Mouse (Mus musculus) liver, embryonic 14 days (tissue): Measurements from ENCODE around the gene Tubgcp6. TPM values are rescaled to one million over a fixed set of nuclear protein-coding genes. Genes with fewer than 3 reads are reported as not detected.

ENCODE experiments used
- polyA plus RNA-seq: library from polyadenylated mRNA; depleted of rRNA; stranded (reverse); fragments of >200 nt; gene quantifications from 2 replicates; pipeline ENCODE4 v1.2.3, GENCODE M21; 2012; rRNA removed

Gene Tubgcp6
- polyA plus RNA-seq = 8.1 and 12.8 TPM in 2 replicates

DNA sequence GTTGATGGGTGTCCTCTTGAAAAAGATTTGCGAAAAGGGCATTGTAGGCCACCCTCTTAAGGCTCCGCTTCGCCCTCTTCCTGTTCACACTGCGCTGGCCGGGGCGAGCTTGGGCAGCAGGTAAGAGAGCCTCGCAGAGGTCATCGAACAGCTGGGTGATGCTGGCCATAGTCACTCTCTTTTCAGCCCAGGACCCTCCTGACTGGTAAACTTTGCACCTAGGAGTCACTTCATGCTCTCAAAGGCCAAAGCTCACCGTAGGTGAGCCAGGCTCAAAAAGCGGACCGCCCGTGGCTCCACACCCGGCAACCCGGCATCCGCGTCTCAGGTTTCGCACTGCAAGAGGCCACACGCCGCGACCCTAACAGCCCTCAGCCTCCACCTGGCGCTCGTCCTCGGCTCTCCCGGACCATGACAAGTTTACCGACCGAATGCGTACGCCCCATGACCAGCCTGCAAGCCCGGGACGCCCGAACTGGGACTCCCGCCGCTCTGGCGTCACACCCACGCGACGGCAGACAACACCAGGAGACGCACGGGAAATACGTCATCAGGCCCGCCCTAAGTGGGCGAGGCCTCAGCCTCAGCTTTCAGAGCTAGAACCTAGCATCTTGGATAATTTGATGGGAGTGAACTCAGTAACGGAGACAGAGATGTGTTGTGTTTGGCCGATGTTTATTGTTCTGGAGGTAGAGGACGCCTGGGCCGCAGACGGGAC, at the start of gene Tubgcp6:
Gene Tubgcp6 (minus strand): TSS at position 464 of the 718 bp plus-strand sequence.

DNA sequence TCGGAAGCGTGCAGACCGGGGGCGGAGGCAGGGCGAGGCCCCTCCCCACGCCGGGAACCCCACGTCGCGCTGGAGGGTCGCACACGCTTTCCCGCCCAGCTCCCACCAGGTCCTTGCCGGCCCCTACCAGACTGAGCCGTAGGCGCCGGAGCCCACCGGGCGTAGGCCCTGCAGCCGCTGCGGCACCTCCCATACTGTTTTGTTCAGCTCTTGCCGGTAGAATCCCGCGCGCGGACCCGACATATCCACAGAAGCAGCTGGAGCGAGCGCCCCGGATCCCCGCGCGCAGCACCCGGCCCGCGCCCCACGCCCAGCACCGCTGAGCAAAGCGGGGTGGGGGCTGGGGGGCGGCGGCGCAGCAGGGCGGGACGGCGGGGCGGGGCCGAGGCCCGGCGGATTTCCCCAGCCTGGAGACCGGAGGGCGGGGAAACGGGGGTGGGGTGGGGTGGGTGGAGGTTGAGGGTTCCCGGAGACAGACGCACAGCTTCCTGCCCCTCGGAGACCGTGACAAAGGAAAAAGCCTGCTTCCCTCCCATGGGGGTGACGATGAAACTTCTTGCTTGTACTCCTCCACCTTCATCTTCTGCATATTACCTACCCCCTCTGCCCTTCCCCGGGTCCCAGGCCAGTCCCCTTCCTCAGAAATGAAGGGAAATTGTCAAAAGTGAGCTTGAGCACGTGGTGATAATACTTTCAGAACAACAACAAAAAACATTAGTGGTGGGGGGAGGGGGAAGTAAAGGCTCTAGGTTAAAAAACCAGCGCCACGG, 26.5 kb upstream of the Tubgcp6 start, which contains the start of gene Mapk11:
Gene Mapk11 (minus strand): TSS at position 358 of the 770 bp plus-strand sequence.

DNA sequence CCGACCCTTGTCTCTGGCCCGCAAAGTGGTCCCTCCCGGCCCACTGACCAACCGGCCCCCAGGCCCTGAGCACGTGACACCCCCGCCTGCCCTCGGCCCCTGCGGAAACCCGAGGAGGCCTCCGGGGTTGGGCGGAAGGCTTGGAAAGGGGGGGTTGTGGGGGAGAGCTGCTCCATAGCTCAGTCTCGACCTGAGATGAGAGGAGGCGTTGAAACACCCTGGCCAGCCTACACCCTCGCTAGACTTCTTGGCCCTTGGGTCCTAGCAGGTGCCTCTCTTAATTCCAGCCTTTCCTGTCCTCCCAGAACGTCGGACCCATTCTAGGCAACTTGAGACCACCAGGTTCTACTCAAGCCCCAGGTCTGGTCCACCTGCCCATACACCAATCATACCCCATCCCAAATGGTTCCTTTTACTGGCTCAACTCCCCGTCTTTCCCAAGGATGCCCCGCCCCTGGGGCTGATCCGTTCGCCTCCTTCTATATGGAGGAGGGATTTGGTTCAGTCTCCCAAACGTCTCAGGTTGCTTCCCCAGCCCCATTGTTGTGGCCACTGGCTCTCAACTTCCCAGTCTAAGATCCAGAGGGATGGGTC, 17.8 kb upstream of the Tubgcp6 start, which contains the start of gene Mapk12:
Gene Mapk12 (minus strand): TSS at position 45 of the 594 bp plus-strand sequence.

DNA sequence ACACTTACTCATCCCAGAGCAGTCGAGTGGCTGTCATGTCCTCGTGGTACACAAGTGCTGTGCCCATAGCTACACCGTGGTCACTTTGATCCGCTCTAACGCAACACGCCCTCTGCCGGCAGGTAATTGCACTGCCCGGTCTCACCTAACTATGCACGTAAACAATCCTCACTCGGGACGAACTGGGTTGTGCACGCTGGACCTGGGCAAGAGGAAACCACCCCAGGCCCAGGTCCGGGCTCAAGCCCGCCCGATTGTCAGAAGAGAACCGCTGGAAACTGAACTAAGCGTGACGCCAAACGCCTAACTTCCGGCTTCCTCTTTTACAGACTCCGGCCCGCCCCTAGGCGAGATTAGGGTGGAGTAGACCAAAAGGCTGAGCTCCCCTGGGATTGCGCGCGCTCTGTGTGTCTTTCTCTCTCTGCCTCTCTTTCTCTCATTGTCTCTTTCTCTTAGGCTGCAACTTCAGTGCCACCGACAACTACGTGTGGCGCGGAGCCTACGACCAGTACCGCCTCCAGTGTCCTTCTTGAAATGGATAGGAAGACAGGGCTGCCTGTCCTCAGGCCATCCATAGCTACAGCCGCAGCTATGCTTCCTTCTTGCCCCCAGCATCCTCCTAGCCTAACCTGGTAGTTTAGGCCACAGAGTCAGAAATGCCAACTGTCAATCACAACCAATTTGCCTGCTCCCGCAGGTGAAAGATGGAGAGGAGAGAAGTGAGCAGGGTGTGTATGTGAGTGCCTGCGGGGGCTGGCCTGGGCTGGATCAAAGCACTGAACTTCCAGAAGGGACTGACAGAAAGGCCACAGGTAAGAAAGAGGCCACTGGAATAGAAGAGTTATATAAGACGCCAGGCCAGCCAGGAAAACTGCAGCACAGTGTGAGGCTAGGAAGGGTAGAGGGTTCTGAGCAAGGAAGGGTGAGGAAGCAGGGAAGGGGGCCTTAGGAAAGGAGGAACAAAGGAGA, 5.8 kb upstream of the Tubgcp6 start, which contains the start of gene Hdac10:
Gene Hdac10 (minus strand): TSS at position 319 of the 969 bp plus-strand sequence.

DNA sequence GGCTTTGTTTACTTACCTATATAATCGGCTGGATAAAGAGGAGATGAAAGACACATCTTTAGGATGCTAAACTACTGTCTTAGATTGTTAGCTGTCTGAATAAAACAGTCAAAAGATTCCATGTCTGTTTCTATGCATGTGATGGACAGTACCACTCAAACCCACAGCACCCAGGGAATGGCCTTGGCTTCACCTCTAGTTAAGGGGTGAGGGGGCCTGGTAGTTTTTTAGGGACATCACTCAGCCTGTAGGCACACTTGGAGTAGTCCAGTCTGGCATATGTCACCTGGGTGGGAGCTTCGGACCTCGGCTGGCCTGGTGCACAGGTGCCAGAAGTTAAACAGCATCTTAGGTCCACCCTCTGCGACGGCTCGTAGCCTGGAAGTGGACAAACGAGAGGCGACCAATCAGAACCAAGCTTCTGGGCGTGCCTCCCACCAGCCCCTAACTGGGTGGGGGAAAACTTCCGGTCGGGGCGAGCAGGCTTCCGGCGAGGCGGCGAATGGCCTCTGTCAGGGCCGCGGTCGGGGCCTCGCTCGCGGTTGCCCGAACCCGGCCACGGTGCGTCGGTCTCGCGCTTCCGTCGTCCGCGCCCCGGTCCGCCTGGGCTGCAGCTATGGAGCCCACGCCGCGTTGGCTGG, 34.2 kb downstream of the Tubgcp6 start, which contains the start of gene Selenoo:
Gene Selenoo (plus strand): TSS at position 478 of the 641 bp plus-strand sequence.

DNA sequence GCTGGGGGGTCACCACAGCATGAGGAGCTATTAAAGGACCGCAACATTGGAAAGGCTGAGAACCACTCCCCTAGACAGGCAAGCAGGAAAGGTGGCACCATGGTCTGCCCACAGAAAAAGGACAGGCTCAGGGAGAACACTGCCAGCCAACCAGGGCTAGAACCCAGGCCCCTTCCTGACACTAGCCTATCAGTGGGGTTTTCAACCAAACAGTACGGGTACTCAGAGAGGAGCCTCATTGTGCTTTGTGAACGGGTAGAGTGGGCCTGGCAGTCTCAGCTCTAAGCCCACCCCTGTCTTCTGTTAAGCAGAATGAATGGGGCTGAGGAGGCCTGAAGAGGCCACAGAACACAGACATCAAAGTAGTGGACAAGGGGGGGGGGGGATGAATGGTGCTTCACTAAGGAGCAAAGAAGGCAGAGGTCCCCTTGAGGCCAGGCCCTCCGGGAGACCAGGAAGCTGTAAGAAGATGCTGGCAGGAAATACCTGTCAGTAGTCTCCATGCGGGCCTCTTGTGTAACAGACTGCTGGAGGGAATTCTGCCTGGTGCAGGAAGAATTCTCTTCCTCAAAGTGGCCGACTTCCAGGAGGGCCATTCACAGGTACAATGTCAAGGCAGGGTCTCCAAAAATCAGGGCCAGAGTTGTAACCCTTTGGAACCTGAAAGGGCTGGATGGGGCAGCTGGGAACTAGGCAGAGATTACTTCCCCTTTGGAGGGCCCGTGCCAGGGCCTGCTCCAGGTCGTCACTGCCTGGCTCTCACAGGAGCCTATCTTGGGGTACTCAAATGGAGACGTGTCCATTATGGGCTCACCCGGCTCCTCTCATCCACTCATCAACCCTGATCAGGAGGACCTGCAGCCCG, 48.1 kb downstream of the Tubgcp6 start, which contains the start of gene Trabd:
Gene Trabd (plus strand): TSS at position 512 of the 865 bp plus-strand sequence.

DNA sequence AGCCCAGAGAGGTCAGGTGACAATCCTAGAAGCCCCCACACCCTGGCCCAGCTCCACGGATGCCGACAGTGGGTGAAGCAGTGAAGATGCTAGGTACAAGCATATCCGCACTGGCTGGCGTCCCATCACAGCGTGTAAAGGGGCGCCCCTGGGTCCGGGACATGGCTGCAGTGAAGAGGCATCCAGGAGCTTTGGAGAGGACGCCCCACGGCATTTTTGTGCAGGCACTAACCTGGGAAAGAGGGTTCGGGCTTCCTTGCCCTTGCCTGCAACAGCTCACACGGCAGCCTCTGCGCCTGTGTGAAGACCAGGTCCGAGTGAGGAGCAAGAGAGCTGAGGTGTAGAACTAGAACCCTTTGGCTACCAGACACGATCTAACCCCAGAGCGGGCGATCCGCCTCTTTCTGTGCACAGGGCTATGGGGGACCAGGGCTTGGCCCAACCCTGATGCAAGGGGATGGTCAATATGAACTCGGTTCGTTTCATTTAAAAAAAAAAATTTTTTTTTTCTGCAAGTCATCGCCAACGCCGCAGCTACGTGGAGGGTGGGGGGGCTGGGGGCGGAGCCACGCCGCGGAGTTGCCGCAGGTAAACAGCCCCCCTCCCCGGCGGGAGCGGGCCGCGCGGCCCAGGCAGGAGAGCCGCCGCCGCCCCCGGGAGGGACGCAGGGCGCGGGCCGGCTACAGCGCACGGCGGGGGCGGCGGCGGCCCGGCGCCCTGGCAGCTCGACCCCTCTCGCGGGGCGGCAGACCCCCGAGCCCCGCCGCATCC, 63.6 kb downstream of the Tubgcp6 start, which contains the start of gene Panx2:
Gene Panx2 (plus strand): TSS at position 574 of the 771 bp plus-strand sequence.

Other genes starting within 250 kb of the Tubgcp6 start
- not detected in 2 replicates for gene Ttll8, start 168.7 kb downstream of the Tubgcp6 start, polyA plus RNA-seq
- 0.01 and 0.02 TPM in 2 replicates for gene Mlc1, start 144.1 kb downstream of the Tubgcp6 start, polyA plus RNA-seq
- not detected in 2 replicates for gene Mov10l1, start 140.2 kb downstream of the Tubgcp6 start, polyA plus RNA-seq
- 0.01 and 0.03 TPM in 2 replicates for gene Panx2, start 63.4 kb downstream of the Tubgcp6 start, polyA plus RNA-seq
- 7.6 and 8.4 TPM in 2 replicates for gene Trabd, start 48.0 kb downstream of the Tubgcp6 start, polyA plus RNA-seq
- gene Selenoo, start 34.0 kb downstream of the Tubgcp6 start, polyA plus RNA-seq = 7.7 and 8.5 TPM in 2 replicates
- gene Hdac10, start 5.6 kb upstream of the Tubgcp6 start, polyA plus RNA-seq = 8.0 and 8.1 TPM in 2 replicates
- gene Mapk12, start 17.6 kb upstream of the Tubgcp6 start, polyA plus RNA-seq = 2.0 and 2.1 TPM in 2 replicates
- gene Mapk11, start 26.5 kb upstream of the Tubgcp6 start, polyA plus RNA-seq = 0.76 and 0.80 TPM in 2 replicates
- 23.7 and 25.5 TPM in 2 replicates for gene Plxnb2, start 57.7 kb upstream of the Tubgcp6 start, polyA plus RNA-seq
- gene Dennd6b, start 73.4 kb upstream of the Tubgcp6 start, polyA plus RNA-seq = 3.8 and 4.2 TPM in 2 replicates
- 14.0 and 15.3 TPM in 2 replicates for gene Ppp6r2, start 88.4 kb upstream of the Tubgcp6 start, polyA plus RNA-seq
- 27.9 and 28.3 TPM in 2 replicates for gene Sbf1, start 192.2 kb upstream of the Tubgcp6 start, polyA plus RNA-seq
- 1.8 and 2.0 TPM in 2 replicates for gene Adm2, start 199.6 kb upstream of the Tubgcp6 start, polyA plus RNA-seq
- gene Miox, start 211.3 kb upstream of the Tubgcp6 start, polyA plus RNA-seq = 7.3 and 11.5 TPM in 2 replicates
- 11.6 and 12.4 TPM in 2 replicates for gene Lmf2, start 232.5 kb upstream of the Tubgcp6 start, polyA plus RNA-seq
- gene Ncaph2, start 232.6 kb upstream of the Tubgcp6 start, polyA plus RNA-seq = 65.4 and 75.6 TPM in 2 replicates